Mouse (Mus musculus) heart, embryonic 11.5 days (tissue): ENCODE results near the gene Ptger4. TPM values are rescaled to one million over a fixed set of nuclear protein-coding genes. Genes with fewer than 3 reads are reported as not detected.

Experiments
- ATAC-seq: fragments of 200-750 bp; cut with Nextera tagmentation; replicated peaks from 2 replicates; pipeline ENCODE4 v1.8.0; 2017; ENCODE audit warnings: moderate library complexity; ENCODE audit not compliant: insufficient number of reproducible peaks, low FRiP score, low TSS enrichment
- H3K27ac ChIP-seq: fragments of 300-500 bp; sonication (generic); 2 replicates; pipeline ENCODE4 v1.5.1; 2014; ENCODE audit warnings: mild to moderate bottlenecking, low read depth, low read length
- H3K27me3 ChIP-seq: fragments of 300-500 bp; sonication (generic); 2 replicates; pipeline ENCODE4 v1.6.1; 2014; ENCODE audit warnings: mild to moderate bottlenecking, low read length, mixed read lengths; ENCODE audit not compliant: control insufficient read depth, insufficient read depth
- H3K36me3 ChIP-seq: fragments of 300-500 bp; sonication (generic); 2 replicates; pipeline ENCODE4 v1.6.1; 2014; ENCODE audit warnings: mild to moderate bottlenecking, low read length, moderate library complexity, mixed read lengths; ENCODE audit not compliant: control insufficient read depth, insufficient read depth
- H3K4me1 ChIP-seq: fragments of 300-500 bp; sonication (generic); 2 replicates; pipeline ENCODE4 v1.6.1; 2014; ENCODE audit warnings: low read length; ENCODE audit not compliant: control insufficient read depth, insufficient read depth
- H3K4me2 ChIP-seq: fragments of 300-500 bp; sonication (generic); 2 replicates; pipeline ENCODE4 v1.6.1; 2014; ENCODE audit warnings: mild to moderate bottlenecking, moderate library complexity
- H3K4me3 ChIP-seq: fragments of 300-500 bp; sonication (generic); 2 replicates; pipeline ENCODE4 v1.5.1; 2014; ENCODE audit warnings: low read depth, low read length
- H3K9ac ChIP-seq: fragments of 300-500 bp; sonication (generic); 2 replicates; pipeline ENCODE4 v1.6.1; 2014; ENCODE audit warnings: mild to moderate bottlenecking, low read depth, low read length, moderate library complexity
- H3K9me3 ChIP-seq: fragments of 300-500 bp; sonication (generic); replicated peaks from 2 replicates; pipeline ENCODE4 v1.6.1; 2016; ENCODE audit warnings: low read length; ENCODE audit not compliant: control insufficient read depth
- WGBS: fragments of 180-500 bp; shearing (Covaris S2); extraction: QIAGEN DNeasy Blood & Tissue Kit; methylation state at CpG from one replicate; pipeline ENCODE4 v1.1.7; 2014; ENCODE audit not compliant: insufficient replicate concordance; 5-methylcytosine and 5-hydroxymethylcytosine counted together
- polyA plus RNA-seq: library from polyadenylated mRNA; unstranded; fragments of >200 nt; fragmentation: Nextera tagmentation; extraction: Ambion mirVana; gene quantifications from 2 replicates; pipeline ENCODE4 v1.2.1, GENCODE M21; 2014

The Ptger4 gene
- 1.6 and 1.8 TPM in 2 replicates for polyA plus RNA-seq

DNA sequence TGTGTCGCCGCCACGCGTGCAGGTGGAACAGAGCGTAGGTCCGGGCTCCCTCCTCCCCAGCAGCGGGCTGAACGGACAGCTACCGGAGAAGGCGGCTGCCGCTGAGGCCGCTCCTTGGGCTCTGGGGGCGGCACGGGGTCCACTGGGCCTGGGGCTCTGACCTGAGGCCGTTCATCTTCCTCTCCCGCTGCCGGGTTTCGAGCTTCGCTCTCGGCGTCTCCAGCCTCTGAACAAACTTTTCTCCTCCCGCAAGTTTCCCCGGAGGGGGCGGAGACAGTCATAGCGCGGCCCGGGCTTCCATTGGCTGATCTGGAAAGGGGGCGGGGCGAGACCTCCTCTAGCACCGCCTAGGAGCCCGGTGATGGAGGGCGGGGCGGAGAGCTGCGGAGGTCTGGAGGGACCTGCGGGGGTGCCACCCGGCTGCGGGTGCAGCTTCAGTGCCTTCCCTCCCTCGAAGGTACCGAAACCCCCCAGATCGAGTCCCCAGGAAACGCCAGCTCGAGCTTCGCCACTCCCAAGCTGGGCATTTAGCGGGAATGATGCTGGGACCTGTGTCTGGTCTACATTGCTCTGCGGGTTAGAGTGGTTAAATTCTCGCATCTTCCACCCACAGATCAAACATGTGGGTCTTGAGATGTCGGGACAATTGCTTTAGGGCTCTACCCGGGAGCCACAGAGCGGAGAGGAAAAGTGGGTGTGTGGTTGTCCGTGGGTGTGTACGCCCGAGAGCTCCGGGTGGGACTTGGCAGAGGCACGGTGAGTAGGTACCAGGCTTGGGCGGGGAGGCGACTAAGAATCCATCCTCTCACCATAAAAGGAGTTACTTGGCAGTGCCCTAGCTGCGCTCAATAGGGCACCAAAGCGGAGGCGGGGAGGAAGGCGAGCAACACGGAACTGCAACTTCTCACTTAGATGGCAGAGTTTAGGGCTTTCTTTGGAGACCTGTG, at the start of gene Ptger4:
Gene Ptger4 (minus strand): TSS at position 229 of the 947 bp plus-strand sequence.
- ATAC-seq, result peak; percentile 91
- H3K4me3 ChIP-seq, result peak within 1 kb of the TSS; percentile 58

DNA sequence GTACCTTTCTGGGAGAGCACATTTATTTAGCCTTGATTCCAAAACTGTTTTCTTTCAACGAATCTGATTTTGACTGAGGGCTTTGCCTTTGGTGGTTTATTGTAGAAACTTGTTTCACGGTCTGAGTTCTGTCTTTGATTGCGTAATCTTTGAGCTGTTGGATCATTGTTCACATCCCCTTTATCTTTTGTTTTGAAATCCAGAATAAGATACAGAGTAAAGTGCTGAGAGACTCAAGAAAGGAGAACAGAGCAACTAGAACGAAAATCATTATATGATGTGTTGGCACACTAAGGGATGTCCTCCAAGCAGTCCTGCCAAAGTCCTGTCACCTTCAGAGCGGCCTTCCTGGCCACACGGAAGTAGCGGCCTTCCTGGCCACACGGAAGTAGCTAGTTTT, 44.4 kb upstream of the Ptger4 start:
- ATAC-seq, result no peak
- no peak overlapping the region for H3K4me2 ChIP-seq
- H3K4me1 ChIP-seq, result no peaks in the 10 kb centered on the region
- no peaks in the 10 kb centered on the region for H3K27me3 ChIP-seq
- no peak overlapping the region for H3K4me3 ChIP-seq
- WGBS, result 76% methylated on average over 8 of the region's 8 CpGs
- no peak overlapping the region for H3K9ac ChIP-seq
- H3K9me3 ChIP-seq, result no peaks in the 10 kb centered on the region
- H3K27ac ChIP-seq, result no peak overlapping the region
- H3K36me3 ChIP-seq, result no peaks in the 10 kb centered on the region

More for the DNA sequence above, at the start of gene Ptger4:
- Histone ChIP-seq H3K4me1 (peaks cover 8% of the 10 kb centered on the region; the same call in 1 of the 2 replicates), H3K36me3 (no peaks in the 10 kb centered on the region), H3K27me3 (peaks cover 35% of the 10 kb centered on the region), H3K9me3 (no peaks in the 10 kb centered on the region), H3K4me2 (peak within 1 kb of the TSS; percentile 99), H3K9ac (peak within 1 kb of the TSS; percentile 31; the same call in 1 of the 2 replicates), H3K27ac (no peak within 1 kb of the TSS)
- WGBS, result under 1% methylated on average over 58 of the region's 61 CpGs

DNA sequence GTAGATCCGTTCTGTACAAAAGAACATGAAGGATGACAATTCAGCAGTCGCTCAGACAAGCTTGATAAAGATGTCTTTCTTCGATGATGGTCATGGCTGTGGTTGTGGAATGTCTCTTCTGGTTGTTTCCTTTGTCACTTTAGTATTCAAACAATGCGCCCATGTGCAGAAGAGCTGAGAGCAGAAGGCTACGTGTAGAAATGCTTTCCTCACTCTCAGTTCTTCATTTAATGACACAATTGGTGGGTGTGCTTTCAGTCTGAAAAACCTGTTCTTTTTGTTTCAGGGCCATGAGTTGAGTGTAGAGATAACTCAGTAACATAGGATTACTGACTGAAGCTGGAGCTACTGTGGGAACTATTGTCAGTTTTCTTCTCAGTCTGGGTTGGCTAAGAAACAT, 43.1 kb upstream of the Ptger4 start:
- no peak overlapping the region for H3K9ac ChIP-seq
- H3K4me3 ChIP-seq, result no peak overlapping the region
- H3K4me1 ChIP-seq, result no peaks in the 10 kb centered on the region
- no peaks in the 10 kb centered on the region for H3K36me3 ChIP-seq
- ATAC-seq, result no peak
- no peaks in the 10 kb centered on the region for H3K27me3 ChIP-seq
- H3K9me3 ChIP-seq, result no peaks in the 10 kb centered on the region
- H3K4me2 ChIP-seq, result no peak overlapping the region
- H3K27ac ChIP-seq, result no peak overlapping the region
- WGBS, result 78% methylated on average over 5 of the region's 5 CpGs

DNA sequence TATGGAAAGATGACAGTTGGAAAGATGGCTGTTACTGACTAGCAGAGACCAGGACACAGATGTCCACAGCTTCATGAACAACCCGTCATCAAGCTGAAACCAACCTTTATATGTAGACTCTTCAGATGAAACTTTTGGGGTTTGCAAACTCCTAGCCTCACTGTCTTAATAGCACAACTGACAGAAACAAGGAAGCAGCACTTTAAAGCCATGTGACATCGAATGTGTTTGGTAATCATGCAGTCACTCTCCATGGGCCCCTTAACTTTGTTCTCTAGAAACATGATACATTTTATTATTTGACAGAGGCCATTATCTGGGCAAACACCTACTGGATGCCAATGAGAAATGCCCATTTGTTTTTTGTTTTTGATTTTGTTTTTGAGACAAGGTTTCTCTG, 37.3 kb upstream of the Ptger4 start:
- no peaks in the 10 kb centered on the region for H3K4me1 ChIP-seq
- no peak overlapping the region for H3K4me2 ChIP-seq
- no peak overlapping the region for H3K9ac ChIP-seq
- WGBS, result 85% methylated on average over 2 of the region's 2 CpGs
- H3K4me3 ChIP-seq, result no peak overlapping the region
- no peaks in the 10 kb centered on the region for H3K27me3 ChIP-seq
- ATAC-seq, result no peak
- H3K36me3 ChIP-seq, result no peaks in the 10 kb centered on the region
- H3K9me3 ChIP-seq, result no peaks in the 10 kb centered on the region; the same call in 1 of the 2 replicates
- no peak overlapping the region for H3K27ac ChIP-seq

DNA sequence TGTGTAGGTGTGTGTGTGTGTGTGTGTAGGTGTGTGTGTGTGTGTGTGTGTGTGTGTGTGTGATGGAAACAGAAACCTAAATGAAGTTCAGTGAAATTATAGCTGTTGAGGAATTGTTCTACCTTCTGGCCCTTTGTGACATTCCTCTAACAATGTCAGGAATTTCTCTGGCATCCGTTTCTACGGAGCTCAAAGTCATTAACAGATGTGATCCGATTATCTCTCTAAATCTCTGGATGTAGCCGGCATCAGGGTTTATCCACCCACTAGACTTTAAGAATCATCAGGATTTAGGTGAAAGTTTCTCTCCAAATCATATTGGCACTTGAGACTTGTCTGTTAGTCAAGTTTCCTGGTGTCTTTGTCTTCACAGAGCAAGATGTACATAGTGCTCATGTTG, 35.8 kb upstream of the Ptger4 start:
- Histone ChIP-seq H3K4me3 (no peak overlapping the region), H3K27me3 (no peaks in the 10 kb centered on the region), H3K27ac (no peak overlapping the region), H3K36me3 (no peaks in the 10 kb centered on the region), H3K9ac (no peak overlapping the region), H3K4me1 (no peaks in the 10 kb centered on the region), H3K4me2 (no peak overlapping the region), H3K9me3 (no peaks in the 10 kb centered on the region; the same call in 1 of the 2 replicates)
- 44% methylated on average over 4 of the region's 4 CpGs for WGBS
- no peak for ATAC-seq

DNA sequence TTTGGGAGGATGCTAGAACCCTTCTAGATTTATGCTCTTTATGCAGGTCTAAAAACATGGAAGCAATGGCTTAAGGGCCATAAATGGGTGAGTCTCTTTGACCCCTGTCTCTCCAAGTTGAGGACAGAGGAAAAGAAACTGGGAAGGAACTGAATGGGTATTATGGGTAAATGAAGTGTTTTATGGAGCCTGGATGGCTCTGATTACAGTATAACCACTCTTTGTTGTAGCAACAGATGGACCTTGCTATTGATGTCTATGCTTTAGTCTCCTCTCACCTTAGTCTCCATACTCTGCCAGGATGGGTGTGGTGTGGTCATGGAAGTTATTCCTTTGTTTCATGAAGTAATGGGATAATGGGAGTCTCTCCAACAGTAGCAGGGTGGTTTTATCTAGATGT, 34.5 kb upstream of the Ptger4 start:
- Histone ChIP-seq H3K4me1 (no peaks in the 10 kb centered on the region), H3K27ac (no peak overlapping the region), H3K9me3 (no peaks in the 10 kb centered on the region; the same call in 1 of the 2 replicates), H3K9ac (no peak overlapping the region), H3K4me2 (no peak overlapping the region), H3K27me3 (no peaks in the 10 kb centered on the region), H3K36me3 (no peaks in the 10 kb centered on the region), H3K4me3 (no peak overlapping the region)
- ATAC-seq, result no peak

DNA sequence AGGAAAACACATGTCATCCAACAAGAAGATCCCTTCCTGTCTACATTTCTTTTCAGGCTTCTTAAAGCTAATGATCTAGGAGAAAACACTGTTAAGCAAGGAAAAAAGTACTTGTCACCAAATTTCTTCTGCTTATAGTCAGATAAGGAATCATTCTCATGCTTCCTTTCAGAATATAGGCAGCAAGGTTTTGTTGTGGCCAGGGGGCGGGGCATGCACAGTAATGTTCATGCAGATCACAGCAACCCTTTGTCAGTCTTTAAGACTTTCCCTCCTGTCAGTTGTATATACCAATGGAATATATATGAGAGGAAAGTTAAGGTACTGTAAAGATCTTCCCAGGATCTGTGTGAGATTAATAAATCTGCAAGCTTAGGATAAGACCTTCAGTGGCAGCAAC, 30.0 kb upstream of the Ptger4 start:
- Histone ChIP-seq H3K4me1 (no peaks in the 10 kb centered on the region), H3K9ac (no peak overlapping the region), H3K27me3 (no peaks in the 10 kb centered on the region), H3K4me2 (no peak overlapping the region), H3K9me3 (no peaks in the 10 kb centered on the region; the same call in 1 of the 2 replicates), H3K36me3 (no peaks in the 10 kb centered on the region), H3K4me3 (no peak overlapping the region), H3K27ac (no peak overlapping the region)
- ATAC-seq, result no peak
- 88% methylated on average over 1 of the region's 1 CpGs for WGBS

DNA sequence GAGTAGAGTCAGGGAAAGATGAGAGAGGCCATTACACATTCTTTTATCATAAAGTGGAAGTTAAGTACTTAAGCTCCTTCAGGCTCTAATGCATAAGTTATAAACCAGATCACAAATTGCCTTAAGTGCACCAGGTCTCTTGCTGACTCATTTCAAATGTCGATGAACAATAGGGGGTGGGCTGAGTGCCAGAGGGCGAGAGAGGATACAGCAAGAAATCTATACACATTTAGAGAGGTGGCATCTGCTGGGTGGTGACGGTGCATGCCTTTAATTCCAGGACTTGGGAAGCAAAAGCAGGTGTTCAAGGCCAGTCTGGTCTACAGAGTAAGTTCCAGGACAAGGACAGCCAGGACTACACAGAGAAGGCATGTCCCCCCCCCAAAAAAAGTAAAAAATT, 22.1 kb upstream of the Ptger4 start:
- Histone ChIP-seq H3K9me3 (no peaks in the 10 kb centered on the region), H3K27ac (no peak overlapping the region), H3K4me1 (no peaks in the 10 kb centered on the region), H3K4me3 (no peak overlapping the region), H3K9ac (no peak overlapping the region), H3K27me3 (no peaks in the 10 kb centered on the region), H3K36me3 (no peaks in the 10 kb centered on the region), H3K4me2 (no peak overlapping the region)
- WGBS, result 73% methylated on average over 3 of the region's 3 CpGs
- ATAC-seq, result no peak
